Mouse (Mus musculus) gonadal fat pad, adult 2 months (tissue): ENCODE data around the gene Krt84. TPM values are rescaled to one million over a fixed set of nuclear protein-coding genes. Genes with fewer than 3 reads are reported as not detected.

Source experiments
- DNase-seq: peaks from one replicate; pipeline ENCODE4 v3.0.0-alpha.2; 2012; ENCODE audit warnings: low read depth
- polyA plus RNA-seq: library from polyadenylated mRNA; depleted of rRNA; stranded (reverse); fragments of >200 nt; gene quantifications from 2 replicates; pipeline ENCODE4 v1.2.3, GENCODE M21; 2012; rRNA removed

Krt84 gene
- polyA plus RNA-seq, 1 experiment = not detected

GRCm38 (mm10) chr15:101497181-101497580, 35.4 kb downstream of the Krt84 start:
- no peak for DNase-seq

GRCm38 (mm10) chr15:101495266-101495665, 37.4 kb downstream of the Krt84 start:
- no peak for DNase-seq

GRCm38 (mm10) chr15:101494203-101494602, 38.4 kb downstream of the Krt84 start:
- no peak for DNase-seq

- no peak for DNase-seq
Observed at GRCm38 (mm10) chr15:101493713-101494112, 38.9 kb downstream of the Krt84 start.

- no peak for DNase-seq
Observed at GRCm38 (mm10) chr15:101492718-101493117, 39.9 kb downstream of the Krt84 start.

- no peak for DNase-seq
Observed at GRCm38 (mm10) chr15:101491431-101491830, 41.2 kb downstream of the Krt84 start, which contains the start of gene Krt83. Krt83 (minus strand) TSS chr15:101491512.

GRCm38 (mm10) chr15:101485911-101486635, 46.5 kb downstream of the Krt84 start:
- no peak for DNase-seq

- DNase-seq = no peak
Observed at GRCm38 (mm10) chr15:101484939-101485338, 47.7 kb downstream of the Krt84 start.

- no peak for DNase-seq
Observed at GRCm38 (mm10) chr15:101483646-101484045, 49.0 kb downstream of the Krt84 start.

- DNase-seq = no peak
Observed at GRCm38 (mm10) chr15:101482056-101482455, 50.6 kb downstream of the Krt84 start.

- no peak for DNase-seq
Observed at GRCm38 (mm10) chr15:101479666-101480060, 53.0 kb downstream of the Krt84 start.

GRCm38 (mm10) chr15:101479007-101479665, 53.5 kb downstream of the Krt84 start:
- no peak for DNase-seq

Other genes starting within 250 kb of the Krt84 start
- gene Atg101, start 248.5 kb downstream of the Krt84 start, polyA plus RNA-seq = 36.8 and 42.7 TPM in 2 replicates
- 10.3 and 11.5 TPM in 2 replicates for gene 6030408B16Rik, start 239.6 kb downstream of the Krt84 start, polyA plus RNA-seq
- gene Krt80, start 162.7 kb downstream of the Krt84 start, polyA plus RNA-seq = 4.2 and 5.1 TPM in 2 replicates
- gene Krt7, start 121.8 kb downstream of the Krt84 start, polyA plus RNA-seq = 20.0 and 23.0 TPM in 2 replicates
- gene Krt87, start 94.0 kb downstream of the Krt84 start, polyA plus RNA-seq = 0.22 TPM in 1 of 2 replicates, not detected in the other
- 0.14 and 0.38 TPM in 2 replicates for gene Krt88, start 85.1 kb downstream of the Krt84 start, polyA plus RNA-seq
- gene Krt81, start 69.1 kb downstream of the Krt84 start, polyA plus RNA-seq = not detected in 2 replicates
- not detected in 2 replicates for gene Krt86, start 59.3 kb downstream of the Krt84 start, polyA plus RNA-seq
- gene Krt83, start 41.3 kb downstream of the Krt84 start, polyA plus RNA-seq = 0.13 TPM in 1 of 2 replicates, not detected in the other
- gene Gm49425, start 15.6 kb downstream of the Krt84 start, polyA plus RNA-seq = not detected in 2 replicates
- gene Krt82, start 17.8 kb upstream of the Krt84 start, polyA plus RNA-seq = not detected in 2 replicates
- not detected in 2 replicates for gene Krt90, start 30.1 kb upstream of the Krt84 start, polyA plus RNA-seq
- not detected in 2 replicates for gene Krt75, start 41.1 kb upstream of the Krt84 start, polyA plus RNA-seq
- not detected in 2 replicates for gene Gm5414, start 95.4 kb upstream of the Krt84 start, polyA plus RNA-seq
- not detected in 2 replicates for gene Gm5478, start 114.6 kb upstream of the Krt84 start, polyA plus RNA-seq
- gene Krt6b, start 147.5 kb upstream of the Krt84 start, polyA plus RNA-seq = not detected in 2 replicates
- gene Krt6a, start 161.5 kb upstream of the Krt84 start, polyA plus RNA-seq = not detected in 2 replicates
- 36.9 and 48.0 TPM in 2 replicates for gene Krt5, start 180.1 kb upstream of the Krt84 start, polyA plus RNA-seq
- gene Krt71, start 210.3 kb upstream of the Krt84 start, polyA plus RNA-seq = 0.07 TPM in 1 of 2 replicates, not detected in the other